Mouse (Mus musculus): ENCODE data around the gene Il4ra. TPM values are rescaled to one million over a fixed set of nuclear protein-coding genes. Genes with fewer than 3 reads are reported as not detected.

Gene Il4ra
- total and polyA plus RNA-seq, 3 experiments: 13.2 to 20.1 (median 14.3) TPM

- Histone ChIP-seq H3K36me3 (ENCODE audit: control insufficient read depth, insufficient read depth, low read length) (peaks cover 3% of the 10 kb centered on the region; the same call in 1 of the 2 replicates), H3K4me3 (no peak overlapping the region), H3K9ac (ENCODE audit: low read depth, low read length) (no peak overlapping the region), H3K27me3 (ENCODE audit: control insufficient read depth, insufficient read depth, low read length) (no peaks in the 10 kb centered on the region), H3K79me2 (replicated peaks; ENCODE audit: control insufficient read depth, insufficient read depth, low read length) (no peaks in the 10 kb centered on the region), H3K27ac (peak overlapping the region; percentile 18; the same call in 1 of the 2 replicates), H3K4me1 (ENCODE audit: control insufficient read depth, insufficient read depth, low read length) (peaks cover 50% of the 10 kb centered on the region)
- intact Hi-C loops (cut with DNase I): no loop called here
- peak; percentile 37 to 40 for DNase-seq
- TF ChIP-seq CTCF (IDR thresholded peaks at IDR 0.05) (no peak), POLR2A (IDR thresholded peaks at IDR 0.05; ENCODE audit: insufficient read depth, low read depth, low read length) (no peak), EP300 (IDR thresholded peaks at IDR 0.05; ENCODE audit: insufficient read depth, low read depth, low read length) (no peak)
- 55% methylated on average over 8 of the region's 8 CpGs for WGBS
Observed at GRCm38 (mm10) chr7:125556865-125557264, 4.9 kb downstream of the Il4ra start.

DNA sequence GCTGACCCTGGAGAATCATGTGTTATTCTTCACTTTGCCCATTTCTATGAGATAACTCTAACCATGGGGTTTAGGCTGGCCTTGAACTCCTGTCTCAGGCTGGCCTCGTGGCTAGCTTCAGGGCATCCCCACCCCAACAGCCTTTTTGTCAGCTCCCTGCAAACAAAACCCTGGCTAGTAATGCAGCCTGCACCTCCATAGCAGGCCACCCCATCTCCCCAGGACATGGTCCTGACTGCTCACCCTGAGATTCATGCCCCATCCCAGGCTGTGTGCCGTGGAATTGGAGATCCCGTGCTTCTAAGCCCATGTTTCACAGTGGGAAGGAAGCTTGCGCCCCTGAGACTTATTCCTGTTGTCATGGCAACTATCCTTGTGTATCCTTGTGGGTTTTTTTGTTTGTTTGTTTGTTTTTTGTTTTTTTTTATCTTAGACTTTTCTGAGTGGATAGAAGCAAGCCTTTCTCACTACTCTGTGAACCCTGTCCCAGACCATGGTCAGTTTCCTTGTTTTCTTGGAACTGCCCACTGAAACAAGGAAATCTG is 6.6 kb downstream of the Il4ra start:
- H3K36me3 ChIP-seq (ENCODE audit: control insufficient read depth, insufficient read depth, low read length): peaks cover 3% of the 10 kb centered on the region; the same call in 1 of the 2 replicates
- H3K4me1 ChIP-seq (ENCODE audit: control insufficient read depth, insufficient read depth, low read length): peaks cover 50% of the 10 kb centered on the region
- TF ChIP-seq POLR2A (IDR thresholded peaks at IDR 0.05; ENCODE audit: insufficient read depth, low read depth, low read length) (no peak), CTCF (IDR thresholded peaks at IDR 0.05) (no peak), EP300 (IDR thresholded peaks at IDR 0.05; ENCODE audit: insufficient read depth, low read depth, low read length) (no peak)
- H3K9ac ChIP-seq (ENCODE audit: low read depth, low read length): 0 out of 2 replicates have a peak overlapping the region, but pooled peaks have one; percentile 29
- no peaks in the 10 kb centered on the region for H3K27me3 ChIP-seq (ENCODE audit: control insufficient read depth, insufficient read depth, low read length)
- peak in 1 of 2 experiments; percentile 19 for DNase-seq
- H3K79me2 ChIP-seq (replicated peaks; ENCODE audit: control insufficient read depth, insufficient read depth, low read length): no peaks in the 10 kb centered on the region
- WGBS: 45% methylated on average over 4 of the region's 4 CpGs
- no peak overlapping the region for H3K4me3 ChIP-seq
- H3K27ac ChIP-seq: peak overlapping the region; percentile 60
- intact Hi-C loops (cut with DNase I): no loop called here

GRCm38 (mm10) chr7:125558997-125559396 is 7.1 kb downstream of the Il4ra start:
- Histone ChIP-seq H3K9ac (ENCODE audit: low read depth, low read length) (no peak overlapping the region), H3K4me1 (ENCODE audit: control insufficient read depth, insufficient read depth, low read length) (peaks cover 49% of the 10 kb centered on the region), H3K36me3 (ENCODE audit: control insufficient read depth, insufficient read depth, low read length) (peaks cover 3% of the 10 kb centered on the region; the same call in 1 of the 2 replicates), H3K27me3 (ENCODE audit: control insufficient read depth, insufficient read depth, low read length) (no peaks in the 10 kb centered on the region), H3K4me3 (no peak overlapping the region), H3K27ac (peak overlapping the region; percentile 60), H3K79me2 (replicated peaks; ENCODE audit: control insufficient read depth, insufficient read depth, low read length) (no peaks in the 10 kb centered on the region)
- DNase-seq: peak; percentile 43 to 48
- intact Hi-C loops (cut with DNase I): no loop called here
- TF ChIP-seq EP300 (IDR thresholded peaks at IDR 0.05; ENCODE audit: insufficient read depth, low read depth, low read length): 0 out of 2 replicates have a peak, but pooled peaks have one; percentile 33
- TF ChIP-seq CTCF (IDR thresholded peaks at IDR 0.05): no peak
- TF ChIP-seq POLR2A (IDR thresholded peaks at IDR 0.05; ENCODE audit: insufficient read depth, low read depth, low read length): no peak
- WGBS: 43% methylated on average over 5 of the region's 5 CpGs

DNA sequence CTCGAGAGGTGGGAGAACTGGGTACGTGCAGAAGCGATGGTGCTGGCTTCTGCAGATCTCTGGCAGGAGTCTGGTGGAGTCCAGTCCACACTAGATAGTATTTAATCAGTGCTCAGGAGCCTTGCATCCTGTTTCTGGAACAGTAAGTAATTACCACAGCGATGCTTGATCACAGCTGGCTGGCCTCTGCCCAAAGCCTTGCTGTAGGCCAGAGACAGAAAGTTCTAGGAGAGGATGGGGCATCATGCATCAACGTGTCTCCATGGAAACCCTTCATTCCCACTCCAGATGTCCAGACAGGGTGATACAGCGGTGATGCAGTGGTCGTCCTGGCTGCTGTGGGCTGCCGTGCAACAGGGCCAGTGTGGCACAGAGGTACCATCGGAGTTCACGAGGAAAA is 7.6 kb downstream of the Il4ra start:
- peaks cover 3% of the 10 kb centered on the region; the same call in 1 of the 2 replicates for H3K36me3 ChIP-seq (ENCODE audit: control insufficient read depth, insufficient read depth, low read length)
- peak overlapping the region; percentile 60 for H3K27ac ChIP-seq
- intact Hi-C loops (cut with DNase I): no loop called here
- peaks cover 46% of the 10 kb centered on the region for H3K4me1 ChIP-seq (ENCODE audit: control insufficient read depth, insufficient read depth, low read length)
- H3K9ac ChIP-seq (ENCODE audit: low read depth, low read length): no peak overlapping the region
- H3K4me3 ChIP-seq: no peak overlapping the region
- 57% methylated on average over 10 of the region's 10 CpGs for WGBS
- DNase-seq: peak in 1 of 2 experiments; percentile 47
- no peaks in the 10 kb centered on the region for H3K79me2 ChIP-seq (replicated peaks; ENCODE audit: control insufficient read depth, insufficient read depth, low read length)
- no peaks in the 10 kb centered on the region for H3K27me3 ChIP-seq (ENCODE audit: control insufficient read depth, insufficient read depth, low read length)
- TF ChIP-seq CTCF (IDR thresholded peaks at IDR 0.05) (no peak), EP300 (IDR thresholded peaks at IDR 0.05; ENCODE audit: insufficient read depth, low read depth, low read length) (peak; percentile 54; the same call in 1 of the 2 replicates), POLR2A (IDR thresholded peaks at IDR 0.05; ENCODE audit: insufficient read depth, low read depth, low read length) (no peak)

DNA sequence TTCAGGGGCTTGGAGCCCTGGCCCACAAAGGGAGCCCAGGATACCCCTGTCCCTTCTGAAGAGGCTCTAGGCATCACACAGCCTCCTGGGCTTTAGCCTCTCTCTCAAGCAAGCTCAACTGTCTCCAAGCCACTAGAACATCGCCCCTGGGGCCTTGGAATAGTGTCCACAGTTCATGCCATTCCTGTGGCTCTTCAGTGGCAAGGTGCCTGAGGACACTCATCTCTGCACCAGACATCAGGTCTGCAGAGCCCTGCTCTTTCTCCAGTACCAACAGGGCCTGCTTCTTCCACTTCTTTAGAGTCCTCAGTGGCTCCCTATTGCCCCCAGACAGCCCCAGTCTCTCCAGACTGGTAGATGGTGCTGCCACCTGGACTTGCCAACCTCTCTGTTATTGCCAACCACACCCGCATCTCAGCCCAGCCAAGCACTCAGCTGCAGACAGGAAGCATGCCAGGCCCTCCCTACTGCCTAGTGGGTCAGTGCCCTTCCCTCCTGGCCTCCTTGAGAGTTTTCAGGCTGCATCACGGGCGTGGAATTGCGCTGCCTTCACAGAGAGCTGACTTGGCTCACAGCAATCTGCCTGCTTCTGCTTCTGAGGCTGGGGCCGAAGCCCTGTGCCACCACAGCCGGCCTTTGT is 8.3 kb downstream of the Il4ra start:
- DNase-seq: peak; percentile 68 to 80
- intact Hi-C loops (cut with DNase I): no loop called here
- H3K4me3 ChIP-seq: no peak overlapping the region
- H3K9ac ChIP-seq (ENCODE audit: low read depth, low read length): no peak overlapping the region
- TF ChIP-seq CTCF (IDR thresholded peaks at IDR 0.05) (no peak), EP300 (IDR thresholded peaks at IDR 0.05; ENCODE audit: insufficient read depth, low read depth, low read length) (no peak), POLR2A (IDR thresholded peaks at IDR 0.05; ENCODE audit: insufficient read depth, low read depth, low read length) (no peak)
- no peaks in the 10 kb centered on the region for H3K79me2 ChIP-seq (replicated peaks; ENCODE audit: control insufficient read depth, insufficient read depth, low read length)
- peak overlapping the region; percentile 60 for H3K27ac ChIP-seq
- peaks cover 45% of the 10 kb centered on the region for H3K4me1 ChIP-seq (ENCODE audit: control insufficient read depth, insufficient read depth, low read length)
- no peaks in the 10 kb centered on the region for H3K27me3 ChIP-seq (ENCODE audit: control insufficient read depth, insufficient read depth, low read length)
- peaks cover 3% of the 10 kb centered on the region; the same call in 1 of the 2 replicates for H3K36me3 ChIP-seq (ENCODE audit: control insufficient read depth, insufficient read depth, low read length)
- WGBS: 43% methylated on average over 7 of the region's 7 CpGs

Measured in heart, adult 2 months (tissue).